Mouse (Mus musculus): ENCODE data around the gene Tmem150a. TPM values are rescaled to one million over a fixed set of nuclear protein-coding genes. Genes with fewer than 3 reads are reported as not detected.

Gene Tmem150a
- total and polyA plus RNA-seq, 2 experiments from 2014 or later, result 17.2 to 24.3 TPM

DNA sequence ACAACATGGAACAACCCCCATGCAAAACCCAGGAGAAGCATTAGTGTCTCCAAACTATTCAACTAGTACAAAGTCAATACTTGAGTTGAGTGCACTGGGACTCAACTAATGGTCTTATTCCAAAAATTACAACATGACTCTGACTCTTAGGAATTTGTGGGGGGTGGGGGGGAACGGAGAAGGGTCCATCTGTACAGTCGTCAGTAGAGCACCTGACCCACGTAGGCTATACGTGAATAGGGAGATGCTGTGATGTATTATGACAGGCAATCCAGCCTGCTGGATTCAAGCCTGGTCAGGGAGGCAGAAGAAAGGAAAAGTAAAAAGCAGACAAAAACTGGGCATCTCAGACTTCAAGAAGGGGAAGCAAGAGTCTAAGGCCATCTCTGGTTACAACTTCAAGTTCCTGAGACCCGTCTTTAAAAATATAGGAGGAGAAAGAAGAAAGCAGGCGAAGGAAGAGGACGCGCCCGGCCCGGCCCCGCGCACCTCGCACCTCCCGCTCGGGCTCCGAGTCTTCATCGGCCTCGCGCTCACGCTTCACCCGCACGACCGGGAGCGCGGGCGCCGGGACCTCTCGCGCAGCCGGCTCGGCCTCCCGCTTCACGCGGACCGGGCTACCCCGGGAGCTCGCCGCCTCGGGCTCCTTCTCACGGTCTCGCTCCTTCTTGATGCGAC, 10.7 kb upstream of the Tmem150a start:
- no peak for DNase-seq
- H3K4me1 ChIP-seq (ENCODE audit: insufficient read depth), result peaks cover 18% of the 10 kb centered on the region
- WGBS, result under 1% methylated on average over 42 of the region's 42 CpGs

DNA sequence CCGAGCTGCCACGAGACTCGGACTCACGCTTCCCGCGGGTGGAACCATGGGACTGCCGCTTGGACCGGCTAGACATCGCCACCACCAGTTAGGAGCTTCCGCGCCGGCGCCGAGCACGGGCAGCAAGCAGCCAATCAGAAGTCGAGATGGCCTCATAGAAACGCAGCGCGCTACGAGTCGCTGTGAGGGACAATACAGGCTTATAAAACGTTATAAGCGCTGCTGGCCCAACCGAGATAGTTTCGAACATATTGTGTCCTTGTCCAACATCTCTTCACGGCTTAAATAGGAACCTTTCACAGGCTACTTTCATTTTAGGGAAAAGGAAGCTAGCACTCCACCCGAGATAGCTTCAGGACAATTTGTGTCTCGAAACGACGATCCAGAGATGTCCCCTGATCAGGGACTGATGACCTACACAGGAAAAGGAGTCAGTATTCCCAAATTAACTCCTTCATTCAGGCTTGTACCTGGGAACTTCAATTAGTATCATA, 10.1 kb upstream of the Tmem150a start, which contains the start of gene Usp39:
Gene Usp39, minus strand, starts transcription at position 111 of the 494 bp plus-strand sequence.
- DNase-seq, result peak; percentile 97
- no peak for TF ChIP-seq CTCF (IDR thresholded peaks at IDR 0.05; ENCODE audit: low read depth)

More for the DNA sequence above, 10.7 kb upstream of the Tmem150a start:
- peaks cover 2% of the 10 kb centered on the region for H3K36me3 ChIP-seq (ENCODE audit: insufficient read depth)
- peak; percentile 37 for ATAC-seq
- peak overlapping the region; percentile 73 for H3K27ac ChIP-seq (ENCODE audit: low read depth, low read length)
- H3K27me3 ChIP-seq (ENCODE audit: insufficient read depth, low read length), result no peaks in the 10 kb centered on the region
- H3K9me3 ChIP-seq (ENCODE audit: low read length), result no peaks in the 10 kb centered on the region
- peak overlapping the region; percentile 63 for H3K4me2 ChIP-seq (ENCODE audit: low read depth)
- no peak for TF ChIP-seq CTCF (IDR thresholded peaks at IDR 0.05; ENCODE audit: low read depth)
- H3K4me3 ChIP-seq (ENCODE audit: low read depth, low read length), result peak overlapping the region; percentile 80
- peak overlapping the region; percentile 72 for H3K9ac ChIP-seq

DNA sequence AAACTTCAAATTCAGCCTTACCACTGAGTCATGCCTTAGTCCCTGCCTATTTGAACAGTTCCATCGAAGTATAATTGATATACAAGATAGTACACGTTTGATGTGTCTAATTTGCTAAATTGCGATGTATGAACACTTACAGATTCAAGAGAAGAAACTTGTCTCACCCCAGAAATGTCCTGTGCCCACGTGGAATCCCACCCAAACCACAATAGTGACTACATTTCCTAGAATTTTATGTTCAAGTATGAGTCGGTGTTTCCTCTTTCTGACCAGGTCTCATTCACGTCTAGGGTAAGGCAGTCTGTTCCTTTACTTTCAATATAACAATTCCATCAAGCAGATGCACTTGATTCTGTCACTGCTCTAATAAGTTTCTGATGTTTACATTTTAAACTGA, 9.6 kb upstream of the Tmem150a start:
- Histone ChIP-seq H3K27me3 (ENCODE audit: insufficient read depth, low read length) (no peaks in the 10 kb centered on the region), H3K27ac (ENCODE audit: low read depth, low read length) (no peak overlapping the region), H3K9me3 (ENCODE audit: low read length) (no peaks in the 10 kb centered on the region), H3K4me1 (ENCODE audit: insufficient read depth) (peaks cover 18% of the 10 kb centered on the region), H3K4me2 (ENCODE audit: low read depth) (peak overlapping the region; percentile 63), H3K9ac (peak overlapping the region; percentile 72; the same call in 1 of the 2 replicates), H3K4me3 (ENCODE audit: low read depth, low read length) (peak overlapping the region; percentile 80), H3K36me3 (ENCODE audit: insufficient read depth) (peaks cover 12% of the 10 kb centered on the region)
- no peak for DNase-seq
- ATAC-seq, result no peak
- no peak for TF ChIP-seq CTCF (IDR thresholded peaks at IDR 0.05; ENCODE audit: low read depth)
- 56% methylated on average over 6 of the region's 6 CpGs for WGBS

More for the DNA sequence above, 10.1 kb upstream of the Tmem150a start, which contains the start of gene Usp39:
- WGBS, result under 1% methylated on average over 30 of the region's 30 CpGs
- Histone ChIP-seq H3K4me1 (ENCODE audit: insufficient read depth) (peaks cover 18% of the 10 kb centered on the region), H3K36me3 (ENCODE audit: insufficient read depth) (peaks cover 7% of the 10 kb centered on the region), H3K27ac (ENCODE audit: low read depth, low read length) (peak within 1 kb of the TSS; percentile 73), H3K9me3 (ENCODE audit: low read length) (no peaks in the 10 kb centered on the region), H3K4me2 (ENCODE audit: low read depth) (peak within 1 kb of the TSS; percentile 63), H3K27me3 (ENCODE audit: insufficient read depth, low read length) (no peaks in the 10 kb centered on the region), H3K9ac (peak within 1 kb of the TSS; percentile 72), H3K4me3 (ENCODE audit: low read depth, low read length) (peak within 1 kb of the TSS; percentile 80)
- ATAC-seq, result peak; percentile 92

DNA sequence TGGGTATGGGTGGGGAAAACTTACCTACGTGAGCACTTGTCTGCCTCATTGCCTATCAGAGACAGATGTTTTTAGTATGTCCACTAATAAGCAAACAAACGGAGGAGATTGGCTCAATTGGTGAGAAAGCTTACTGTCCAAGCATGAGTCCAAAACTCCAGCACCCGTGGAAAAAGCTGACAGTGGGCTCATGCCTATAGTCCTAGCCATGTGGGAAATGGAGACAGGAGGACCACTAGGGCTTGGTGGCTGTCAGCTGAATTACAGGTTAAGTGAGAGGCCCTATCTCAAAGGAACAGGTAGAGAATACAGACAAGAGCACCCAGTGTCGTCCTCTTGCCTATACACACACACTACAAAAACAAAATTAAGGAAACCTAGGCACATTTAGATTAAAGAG, 9.0 kb upstream of the Tmem150a start:
- 87% methylated on average over 4 of the region's 4 CpGs for WGBS
- Histone ChIP-seq H3K9ac (no peak overlapping the region), H3K4me2 (ENCODE audit: low read depth) (no peak overlapping the region), H3K27me3 (ENCODE audit: insufficient read depth, low read length) (no peaks in the 10 kb centered on the region), H3K4me1 (ENCODE audit: insufficient read depth) (peaks cover 18% of the 10 kb centered on the region), H3K9me3 (ENCODE audit: low read length) (no peaks in the 10 kb centered on the region), H3K36me3 (ENCODE audit: insufficient read depth) (peaks cover 16% of the 10 kb centered on the region), H3K4me3 (ENCODE audit: low read depth, low read length) (no peak overlapping the region), H3K27ac (ENCODE audit: low read depth, low read length) (no peak overlapping the region)
- no peak for ATAC-seq
- TF ChIP-seq CTCF (IDR thresholded peaks at IDR 0.05; ENCODE audit: low read depth), result no peak
- DNase-seq, result no peak

DNA sequence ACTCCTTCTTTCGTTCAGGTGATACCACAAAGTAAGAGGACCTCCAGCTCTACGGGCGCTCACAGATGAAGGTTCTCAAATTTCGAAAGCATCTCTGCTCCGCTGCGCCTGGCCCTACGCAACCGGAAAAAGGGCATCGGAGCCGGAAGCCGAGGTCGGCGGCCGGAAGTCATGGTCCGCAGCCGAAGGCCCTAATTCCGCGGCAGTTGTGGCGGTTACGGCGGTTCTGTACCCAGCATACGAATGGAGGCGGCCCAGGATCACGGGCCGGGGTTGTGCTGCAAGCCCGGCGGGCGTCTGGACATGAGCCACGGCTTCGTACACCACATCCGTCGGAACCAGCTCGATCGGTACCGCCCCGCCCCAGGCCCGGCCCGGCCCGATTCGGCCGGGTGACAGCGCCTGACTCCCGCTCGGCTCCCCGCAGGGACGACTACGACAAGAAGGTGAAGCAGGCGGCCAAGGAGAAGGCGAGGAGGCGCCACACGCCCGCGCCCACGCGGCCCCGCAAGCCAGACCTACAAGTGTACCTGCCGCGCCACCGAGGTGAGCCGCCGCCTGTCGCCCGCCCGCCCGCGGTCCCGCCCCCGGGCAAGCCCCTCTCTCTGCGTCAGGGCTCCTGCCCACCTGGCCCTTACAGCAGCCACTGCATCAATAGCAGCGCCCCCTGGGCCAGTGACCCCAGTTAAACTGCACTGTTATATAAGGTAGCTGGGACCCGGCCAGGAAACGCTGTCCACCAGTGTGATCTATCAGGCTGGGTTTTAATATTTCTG, 7.9 kb upstream of the Tmem150a start, which contains the start of gene 0610030E20Rik:
Gene 0610030E20Rik, plus strand, starts transcription at position 152 of the 776 bp plus-strand sequence.
- WGBS, result 2% methylated on average over 65 of the region's 72 CpGs
- DNase-seq (peak; percentile 73), ATAC-seq (peak; percentile 66)
- peak within 1 kb of the TSS; percentile 76 for H3K4me2 ChIP-seq (ENCODE audit: low read depth)
- H3K9ac ChIP-seq, result peak within 1 kb of the TSS; percentile 72
- TF ChIP-seq CTCF (IDR thresholded peaks at IDR 0.05; ENCODE audit: low read depth), result peak; percentile 43
- H3K36me3 ChIP-seq (ENCODE audit: insufficient read depth), result peaks cover 16% of the 10 kb centered on the region
- no peaks in the 10 kb centered on the region for H3K9me3 ChIP-seq (ENCODE audit: low read length)
- peak within 1 kb of the TSS; percentile 58 for H3K4me3 ChIP-seq (ENCODE audit: low read depth, low read length)
- peak within 1 kb of the TSS; percentile 83 for H3K27ac ChIP-seq (ENCODE audit: low read depth, low read length)
- peaks cover 18% of the 10 kb centered on the region for H3K4me1 ChIP-seq (ENCODE audit: insufficient read depth)
- H3K27me3 ChIP-seq (ENCODE audit: insufficient read depth, low read length), result no peaks in the 10 kb centered on the region

DNA sequence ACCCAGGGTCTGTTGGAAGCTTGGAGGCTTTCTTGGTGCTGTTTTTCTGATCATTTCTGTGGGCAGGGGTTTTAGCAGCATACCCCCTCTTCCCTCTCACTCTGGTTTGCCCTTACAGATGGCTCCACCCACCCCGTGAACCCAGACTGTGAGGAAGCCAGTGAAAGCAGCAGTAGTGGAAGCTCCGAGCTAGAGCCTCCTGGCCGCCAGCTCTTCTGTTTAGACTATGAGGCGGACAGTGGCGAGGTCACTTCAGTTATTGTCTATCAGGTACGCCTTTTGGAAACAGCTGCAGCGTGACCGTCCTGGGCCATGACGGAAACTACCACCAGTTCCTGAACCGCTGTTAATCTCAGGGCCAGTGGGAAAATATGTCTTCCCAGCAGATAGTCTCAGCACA, 6.8 kb upstream of the Tmem150a start:
- no peak overlapping the region for H3K4me3 ChIP-seq (ENCODE audit: low read depth, low read length)
- no peak overlapping the region for H3K27ac ChIP-seq (ENCODE audit: low read depth, low read length)
- H3K4me1 ChIP-seq (ENCODE audit: insufficient read depth), result peaks cover 18% of the 10 kb centered on the region
- 81% methylated on average over 10 of the region's 10 CpGs for WGBS
- no peak for DNase-seq
- no peaks in the 10 kb centered on the region for H3K27me3 ChIP-seq (ENCODE audit: insufficient read depth, low read length)
- H3K9ac ChIP-seq, result no peak overlapping the region
- no peaks in the 10 kb centered on the region for H3K9me3 ChIP-seq (ENCODE audit: low read length)
- no peak for ATAC-seq
- H3K36me3 ChIP-seq (ENCODE audit: insufficient read depth), result peaks cover 16% of the 10 kb centered on the region
- H3K4me2 ChIP-seq (ENCODE audit: low read depth), result peak overlapping the region; percentile 76
- TF ChIP-seq CTCF (IDR thresholded peaks at IDR 0.05; ENCODE audit: low read depth), result no peak

Measured in forebrain, postnatal 0 days (tissue).